Mouse (Mus musculus): ENCODE data around the gene Hes1. TPM values are rescaled to one million over a fixed set of nuclear protein-coding genes. Genes with fewer than 3 reads are reported as not detected.
A peak's percentile ranks its signal among the peaks of the same experiment; 100 is the strongest.

Gene Hes1
- polyA plus RNA-seq, 1 experiment from 2014 or later: 68.1 TPM

DNA sequence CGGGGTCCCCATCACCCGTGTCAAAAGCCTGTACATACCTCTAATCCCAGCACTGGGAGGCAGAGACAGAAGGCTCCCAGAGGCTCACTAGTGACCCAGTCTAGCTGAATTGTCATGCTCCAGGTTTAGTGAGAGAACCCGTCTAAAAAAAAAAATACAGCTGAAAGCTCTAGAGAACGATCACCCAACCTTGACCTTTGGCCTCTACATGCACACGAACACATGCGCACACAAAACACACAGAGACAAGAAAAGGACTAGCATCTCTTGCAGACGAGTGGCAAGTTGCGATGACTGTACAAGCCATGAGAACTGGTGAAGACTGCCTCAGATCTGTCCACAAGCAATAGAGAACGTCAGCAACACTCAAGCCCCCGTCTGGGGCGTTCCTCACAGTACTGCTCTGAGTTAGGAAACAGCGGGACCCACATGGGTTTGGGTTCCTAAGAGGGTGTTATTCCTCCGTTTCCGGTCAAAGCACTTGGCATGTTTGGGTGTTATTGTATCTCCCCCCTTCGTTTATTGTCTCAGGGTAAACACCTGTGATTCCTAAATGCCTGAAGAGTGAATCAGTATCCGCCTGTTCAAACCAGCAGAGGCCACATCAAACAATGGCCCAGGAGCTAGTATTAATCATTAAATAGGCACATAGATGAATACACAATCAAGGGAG, 11.2 kb upstream of the Hes1 start:
- Histone ChIP-seq H3K9ac (replicated peaks; ENCODE audit: low read length) (no peak overlapping the region), H3K4me1 (ENCODE audit: control insufficient read depth, insufficient read depth, low read length) (no peaks in the 10 kb centered on the region), H3K27ac (replicated peaks; ENCODE audit: low read depth, low read length) (no peak overlapping the region), H3K4me3 (ENCODE audit: low read depth, low read length) (no peak overlapping the region), H3K36me3 (replicated peaks; ENCODE audit: control insufficient read depth, insufficient read depth, low read depth, low read length) (no peaks in the 10 kb centered on the region), H3K27me3 (ENCODE audit: control insufficient read depth, insufficient read depth, low read length) (no peaks in the 10 kb centered on the region), H3K4me2 (ENCODE audit: low read depth, low read length) (no peak overlapping the region), H3K9me3 (replicated peaks; ENCODE audit: control insufficient read depth, low read length) (no peaks in the 10 kb centered on the region)
- WGBS: 66% methylated on average over 16 of the region's 16 CpGs
- DNase-seq (ENCODE audit: low spot score): no peak
- ATAC-seq (replicated peaks; ENCODE audit: insufficient number of reproducible peaks, low FRiP score, low TSS enrichment, low read depth): no peak

- Histone ChIP-seq H3K9ac (replicated peaks; ENCODE audit: low read length) (no peak overlapping the region), H3K4me1 (ENCODE audit: control insufficient read depth, insufficient read depth, low read length) (peaks cover 4% of the 10 kb centered on the region), H3K27ac (replicated peaks; ENCODE audit: low read depth, low read length) (no peak overlapping the region), H3K4me2 (ENCODE audit: low read depth, low read length) (no peak overlapping the region), H3K36me3 (replicated peaks; ENCODE audit: control insufficient read depth, insufficient read depth, low read depth, low read length) (no peaks in the 10 kb centered on the region), H3K27me3 (ENCODE audit: control insufficient read depth, insufficient read depth, low read length) (no peaks in the 10 kb centered on the region), H3K4me3 (ENCODE audit: low read depth, low read length) (no peak overlapping the region), H3K9me3 (replicated peaks; ENCODE audit: control insufficient read depth, low read length) (no peaks in the 10 kb centered on the region)
- ATAC-seq (replicated peaks; ENCODE audit: insufficient number of reproducible peaks, low FRiP score, low TSS enrichment, low read depth): no peak
- 67% methylated on average over 4 of the region's 4 CpGs for WGBS
- no peak for DNase-seq (ENCODE audit: low spot score)
Measured at GRCm38 (mm10) chr16:30054541-30054940, 9.6 kb upstream of the Hes1 start.

DNA sequence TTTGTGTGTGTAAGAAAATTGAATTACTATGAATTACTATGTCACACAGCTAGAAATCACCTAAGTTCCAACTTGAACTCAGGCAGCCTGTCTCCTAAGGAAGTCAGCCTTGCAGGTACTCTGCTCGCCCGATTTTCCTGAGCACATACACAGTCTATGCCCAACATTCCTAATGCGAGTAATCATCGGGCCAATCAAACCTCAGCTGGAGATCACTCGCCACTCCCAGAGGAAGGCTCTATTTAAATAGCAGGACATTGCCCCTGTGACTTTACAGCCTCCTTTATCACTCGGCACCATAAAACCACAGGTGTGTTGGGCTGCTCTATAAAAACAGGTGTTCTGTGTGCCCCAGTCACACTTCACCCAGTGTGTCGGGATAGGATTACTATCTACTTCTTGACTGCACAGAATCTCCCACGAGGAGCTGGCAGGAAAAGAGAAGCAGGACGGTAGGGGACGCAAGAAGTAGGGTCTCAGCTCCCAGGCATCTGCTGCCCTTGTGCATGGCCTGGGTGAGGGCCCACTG, 8.8 kb upstream of the Hes1 start:
- no peaks in the 10 kb centered on the region for H3K9me3 ChIP-seq (replicated peaks; ENCODE audit: control insufficient read depth, low read length)
- no peaks in the 10 kb centered on the region for H3K36me3 ChIP-seq (replicated peaks; ENCODE audit: control insufficient read depth, insufficient read depth, low read depth, low read length)
- H3K4me2 ChIP-seq (ENCODE audit: low read depth, low read length): no peak overlapping the region
- H3K4me1 ChIP-seq (ENCODE audit: control insufficient read depth, insufficient read depth, low read length): peaks cover 4% of the 10 kb centered on the region
- ATAC-seq (replicated peaks; ENCODE audit: insufficient number of reproducible peaks, low FRiP score, low TSS enrichment, low read depth) (no peak), DNase-seq (ENCODE audit: low spot score) (no peak)
- H3K9ac ChIP-seq (replicated peaks; ENCODE audit: low read length): no peak overlapping the region
- WGBS: 65% methylated on average over 10 of the region's 10 CpGs
- no peak overlapping the region for H3K27ac ChIP-seq (replicated peaks; ENCODE audit: low read depth, low read length)
- no peaks in the 10 kb centered on the region for H3K27me3 ChIP-seq (ENCODE audit: control insufficient read depth, insufficient read depth, low read length)
- no peak overlapping the region for H3K4me3 ChIP-seq (ENCODE audit: low read depth, low read length)

DNA sequence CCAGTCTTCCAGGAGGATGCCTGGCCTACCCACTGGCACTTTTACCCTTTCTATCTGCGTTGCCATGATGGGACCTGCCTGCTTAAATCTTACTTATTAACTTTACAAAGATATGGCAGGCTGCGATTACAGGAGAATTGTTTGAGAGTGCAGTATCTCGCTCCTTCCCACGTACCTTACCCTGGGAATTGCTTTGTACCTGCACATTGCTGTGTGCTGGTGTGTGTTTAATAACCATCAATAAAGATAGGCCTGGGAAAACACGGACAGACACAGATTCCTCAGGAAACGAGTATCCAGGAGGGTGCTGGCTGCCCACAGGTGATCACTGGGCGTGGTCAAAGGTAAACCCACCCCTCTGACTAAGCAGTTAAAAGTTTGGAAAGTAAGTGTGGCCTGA, 8.3 kb upstream of the Hes1 start:
- H3K9me3 ChIP-seq (replicated peaks; ENCODE audit: control insufficient read depth, low read length): no peaks in the 10 kb centered on the region
- ATAC-seq (replicated peaks; ENCODE audit: insufficient number of reproducible peaks, low FRiP score, low TSS enrichment, low read depth) (no peak), DNase-seq (ENCODE audit: low spot score) (no peak)
- no peaks in the 10 kb centered on the region for H3K36me3 ChIP-seq (replicated peaks; ENCODE audit: control insufficient read depth, insufficient read depth, low read depth, low read length)
- H3K4me3 ChIP-seq (ENCODE audit: low read depth, low read length): no peak overlapping the region
- H3K4me2 ChIP-seq (ENCODE audit: low read depth, low read length): no peak overlapping the region
- H3K4me1 ChIP-seq (ENCODE audit: control insufficient read depth, insufficient read depth, low read length): peaks cover 4% of the 10 kb centered on the region
- WGBS: 73% methylated on average over 7 of the region's 7 CpGs
- no peak overlapping the region for H3K27ac ChIP-seq (replicated peaks; ENCODE audit: low read depth, low read length)
- H3K27me3 ChIP-seq (ENCODE audit: control insufficient read depth, insufficient read depth, low read length): no peaks in the 10 kb centered on the region
- no peak overlapping the region for H3K9ac ChIP-seq (replicated peaks; ENCODE audit: low read length)

DNA sequence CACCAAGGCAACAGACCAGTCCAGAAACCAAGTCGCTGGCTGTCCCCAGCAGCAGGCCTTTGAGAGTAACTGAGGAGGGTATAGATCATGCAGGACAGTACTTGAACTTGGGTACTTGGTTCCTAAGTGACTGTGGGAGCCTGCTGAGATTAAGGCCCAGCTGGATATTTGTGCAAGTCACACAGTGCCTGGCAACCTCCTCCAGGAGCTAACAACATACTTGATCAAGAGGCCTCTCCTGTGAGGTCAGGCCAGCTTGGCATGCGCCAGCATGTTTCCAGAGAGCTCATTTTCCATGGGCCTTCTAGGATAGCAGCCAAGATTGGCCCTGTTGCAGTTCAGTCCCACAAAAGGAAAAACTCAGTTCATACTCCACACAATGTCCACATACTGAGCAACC, 7.3 kb upstream of the Hes1 start:
- Histone ChIP-seq H3K4me2 (ENCODE audit: low read depth, low read length) (no peak overlapping the region), H3K9me3 (replicated peaks; ENCODE audit: control insufficient read depth, low read length) (no peaks in the 10 kb centered on the region), H3K9ac (replicated peaks; ENCODE audit: low read length) (no peak overlapping the region), H3K36me3 (replicated peaks; ENCODE audit: control insufficient read depth, insufficient read depth, low read depth, low read length) (no peaks in the 10 kb centered on the region), H3K27me3 (ENCODE audit: control insufficient read depth, insufficient read depth, low read length) (no peaks in the 10 kb centered on the region), H3K4me1 (ENCODE audit: control insufficient read depth, insufficient read depth, low read length) (peaks cover 4% of the 10 kb centered on the region), H3K4me3 (ENCODE audit: low read depth, low read length) (no peak overlapping the region), H3K27ac (replicated peaks; ENCODE audit: low read depth, low read length) (no peak overlapping the region)
- DNase-seq (ENCODE audit: low spot score): no peak
- no peak for ATAC-seq (replicated peaks; ENCODE audit: insufficient number of reproducible peaks, low FRiP score, low TSS enrichment, low read depth)
- WGBS: 86% methylated on average over 2 of the region's 2 CpGs

- Histone ChIP-seq H3K4me2 (ENCODE audit: low read depth, low read length) (no peak overlapping the region), H3K27me3 (ENCODE audit: control insufficient read depth, insufficient read depth, low read length) (no peaks in the 10 kb centered on the region), H3K9me3 (replicated peaks; ENCODE audit: control insufficient read depth, low read length) (no peaks in the 10 kb centered on the region), H3K9ac (replicated peaks; ENCODE audit: low read length) (no peak overlapping the region), H3K27ac (replicated peaks; ENCODE audit: low read depth, low read length) (no peak overlapping the region), H3K4me3 (ENCODE audit: low read depth, low read length) (no peak overlapping the region), H3K4me1 (ENCODE audit: control insufficient read depth, insufficient read depth, low read length) (peaks cover 11% of the 10 kb centered on the region), H3K36me3 (replicated peaks; ENCODE audit: control insufficient read depth, insufficient read depth, low read depth, low read length) (no peaks in the 10 kb centered on the region)
- ATAC-seq (replicated peaks; ENCODE audit: insufficient number of reproducible peaks, low FRiP score, low TSS enrichment, low read depth) (no peak), DNase-seq (ENCODE audit: low spot score) (peak; percentile 59)
- WGBS: 18% methylated on average over 9 of the region's 9 CpGs
Measured at GRCm38 (mm10) chr16:30058974-30059717, 5.0 kb upstream of the Hes1 start.

- peaks cover 13% of the 10 kb centered on the region for H3K4me1 ChIP-seq (ENCODE audit: control insufficient read depth, insufficient read depth, low read length)
- H3K27ac ChIP-seq (replicated peaks; ENCODE audit: low read depth, low read length): no peak overlapping the region
- no peak overlapping the region for H3K4me2 ChIP-seq (ENCODE audit: low read depth, low read length)
- WGBS: 9% methylated on average over 8 of the region's 8 CpGs
- H3K36me3 ChIP-seq (replicated peaks; ENCODE audit: control insufficient read depth, insufficient read depth, low read depth, low read length): no peaks in the 10 kb centered on the region
- H3K9me3 ChIP-seq (replicated peaks; ENCODE audit: control insufficient read depth, low read length): no peaks in the 10 kb centered on the region
- DNase-seq (ENCODE audit: low spot score) (no peak), ATAC-seq (replicated peaks; ENCODE audit: insufficient number of reproducible peaks, low FRiP score, low TSS enrichment, low read depth) (no peak)
- H3K4me3 ChIP-seq (ENCODE audit: low read depth, low read length): no peak overlapping the region
- H3K27me3 ChIP-seq (ENCODE audit: control insufficient read depth, insufficient read depth, low read length): no peaks in the 10 kb centered on the region
- no peak overlapping the region for H3K9ac ChIP-seq (replicated peaks; ENCODE audit: low read length)
Measured at GRCm38 (mm10) chr16:30060412-30060811, 3.8 kb upstream of the Hes1 start.

Measured in embryonic facial prominence, embryonic 11.5 days (tissue).